Mouse (Mus musculus): Measurements from ENCODE around the gene Lmntd1. TPM values are rescaled to one million over a fixed set of nuclear protein-coding genes. Genes with fewer than 3 reads are reported as not detected.

The Lmntd1 gene
- polyA plus RNA-seq, 1 experiment from 2014 or later: not detected

DNA sequence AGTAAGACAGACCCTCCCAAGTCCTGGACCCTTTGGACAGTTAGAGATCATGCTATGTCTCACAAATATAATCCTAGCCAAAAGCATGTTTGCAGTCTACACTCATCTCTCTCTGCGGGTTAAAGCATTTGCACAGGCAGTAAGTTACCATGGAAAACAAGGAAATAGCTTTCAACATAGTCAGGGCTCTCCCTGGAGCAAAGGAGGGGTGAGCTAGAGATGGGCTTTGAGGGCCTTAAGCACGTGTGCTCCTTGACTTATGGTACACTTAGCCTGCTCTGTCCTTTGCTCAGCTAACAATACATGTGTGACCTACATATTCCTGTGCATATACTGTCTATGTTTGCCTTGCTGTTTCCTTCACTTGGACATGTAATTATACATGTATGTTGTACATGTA, 165.8 kb downstream of the Lmntd1 start:
- Histone ChIP-seq H3K9ac (ENCODE audit: low read depth, low read length) (no peak overlapping the region), H3K4me3 (ENCODE audit: low read depth, low read length) (no peak overlapping the region), H3K36me3 (ENCODE audit: control insufficient read depth, insufficient read depth, low read length) (no peaks in the 10 kb centered on the region), H3K4me1 (replicated peaks; ENCODE audit: control insufficient read depth, insufficient read depth, low read length) (no peaks in the 10 kb centered on the region), H3K4me2 (no peak overlapping the region), H3K27me3 (replicated peaks; ENCODE audit: control insufficient read depth, insufficient read depth, low read length) (no peaks in the 10 kb centered on the region), H3K27ac (ENCODE audit: low read depth, low read length) (no peak overlapping the region), H3K9me3 (ENCODE audit: control insufficient read depth, low read length) (no peaks in the 10 kb centered on the region)
- no peak for ATAC-seq (replicated peaks; ENCODE audit: low FRiP score)
- 49% methylated on average over 2 of the region's 2 CpGs for WGBS
- no peak for DNase-seq (ENCODE audit: low spot score)

DNA sequence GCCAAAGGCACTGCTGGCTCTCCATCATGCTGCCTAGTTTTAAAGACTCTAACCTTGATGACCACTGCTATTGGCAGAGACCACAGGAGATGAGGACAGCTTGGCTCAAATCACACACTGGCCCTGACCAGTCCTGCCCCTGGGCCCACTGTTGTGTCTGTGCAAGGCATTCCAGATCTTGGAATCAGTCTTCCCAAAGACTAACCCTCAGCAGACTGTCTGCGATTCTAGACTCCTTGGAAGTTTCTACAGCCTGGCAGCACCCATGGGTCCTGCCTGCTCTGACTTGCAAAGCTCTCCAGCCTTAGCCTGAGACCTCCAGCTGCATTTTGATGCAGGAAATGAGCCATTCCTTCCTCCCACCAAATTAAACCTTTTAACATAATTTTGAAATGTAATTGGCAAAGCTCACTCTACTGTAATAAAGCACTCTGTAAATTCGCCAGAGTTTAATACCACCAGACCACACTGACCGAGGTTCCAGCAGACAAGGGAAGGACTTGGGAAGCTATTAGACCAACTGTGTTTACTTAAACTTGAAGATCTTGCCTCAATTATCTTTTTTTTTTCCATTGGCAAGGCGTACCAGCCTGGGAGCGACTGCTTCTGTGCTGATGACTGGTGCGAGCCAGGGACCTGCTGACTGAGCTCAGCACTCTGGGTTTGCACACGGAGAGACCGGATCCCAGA, 168.2 kb downstream of the Lmntd1 start:
- Histone ChIP-seq H3K27me3 (replicated peaks; ENCODE audit: control insufficient read depth, insufficient read depth, low read length) (no peaks in the 10 kb centered on the region), H3K4me1 (replicated peaks; ENCODE audit: control insufficient read depth, insufficient read depth, low read length) (no peaks in the 10 kb centered on the region), H3K36me3 (ENCODE audit: control insufficient read depth, insufficient read depth, low read length) (no peaks in the 10 kb centered on the region), H3K27ac (ENCODE audit: low read depth, low read length) (no peak overlapping the region; the same call in 1 of the 2 replicates), H3K9ac (ENCODE audit: low read depth, low read length) (no peak overlapping the region), H3K4me2 (no peak overlapping the region), H3K9me3 (ENCODE audit: control insufficient read depth, low read length) (no peaks in the 10 kb centered on the region), H3K4me3 (ENCODE audit: low read depth, low read length) (no peak overlapping the region)
- no peak for DNase-seq (ENCODE audit: low spot score)
- 72% methylated on average over 8 of the region's 8 CpGs for WGBS
- no peak for ATAC-seq (replicated peaks; ENCODE audit: low FRiP score)

DNA sequence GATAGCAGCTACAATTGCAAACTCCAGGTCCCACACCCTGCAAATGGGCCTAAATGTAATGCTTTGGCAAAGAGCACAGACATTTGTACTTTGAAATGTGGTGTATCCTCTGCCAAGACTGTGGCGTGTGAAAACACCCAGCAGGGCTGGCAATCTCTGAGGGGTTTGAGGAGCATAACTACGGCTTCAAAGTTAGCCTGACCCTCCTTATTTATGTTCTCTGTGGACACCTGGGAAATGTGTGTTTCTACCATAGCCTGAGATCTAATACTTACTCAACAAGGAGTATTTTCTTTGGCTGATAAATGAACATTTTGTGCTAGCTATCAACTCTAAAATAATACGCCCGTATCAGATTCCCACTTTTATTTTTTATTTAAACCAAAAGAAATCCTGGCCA, 168.7 kb downstream of the Lmntd1 start:
- no peak overlapping the region for H3K4me2 ChIP-seq
- DNase-seq (ENCODE audit: low spot score): no peak
- no peaks in the 10 kb centered on the region for H3K27me3 ChIP-seq (replicated peaks; ENCODE audit: control insufficient read depth, insufficient read depth, low read length)
- H3K27ac ChIP-seq (ENCODE audit: low read depth, low read length): no peak overlapping the region
- H3K4me3 ChIP-seq (ENCODE audit: low read depth, low read length): no peak overlapping the region
- no peak for ATAC-seq (replicated peaks; ENCODE audit: low FRiP score)
- H3K9ac ChIP-seq (ENCODE audit: low read depth, low read length): no peak overlapping the region
- no peaks in the 10 kb centered on the region for H3K36me3 ChIP-seq (ENCODE audit: control insufficient read depth, insufficient read depth, low read length)
- 84% methylated on average over 4 of the region's 4 CpGs for WGBS
- no peaks in the 10 kb centered on the region for H3K4me1 ChIP-seq (replicated peaks; ENCODE audit: control insufficient read depth, insufficient read depth, low read length)
- no peaks in the 10 kb centered on the region for H3K9me3 ChIP-seq (ENCODE audit: control insufficient read depth, low read length)

DNA sequence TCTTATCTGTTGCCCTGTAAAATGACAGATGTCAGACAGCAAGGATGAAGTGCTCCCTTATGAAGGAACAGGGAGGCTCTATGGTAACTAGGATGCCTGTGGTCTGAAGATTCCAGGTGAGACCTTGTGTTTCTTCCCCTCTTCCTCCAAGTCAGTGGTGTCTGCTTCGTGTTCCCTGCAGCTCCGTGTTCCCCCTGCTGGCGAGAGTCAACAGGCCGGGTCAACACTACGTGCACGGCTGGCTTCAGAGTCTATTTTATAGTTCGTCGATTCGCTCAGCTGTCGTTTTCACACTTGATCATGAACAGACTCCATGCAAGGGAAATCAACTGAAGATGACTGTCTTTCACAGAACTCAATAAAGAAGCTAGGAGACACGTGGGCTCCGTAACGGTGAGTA, 171.3 kb downstream of the Lmntd1 start:
- no peak overlapping the region for H3K27ac ChIP-seq (ENCODE audit: low read depth, low read length)
- H3K36me3 ChIP-seq (ENCODE audit: control insufficient read depth, insufficient read depth, low read length): no peaks in the 10 kb centered on the region
- no peak overlapping the region for H3K4me2 ChIP-seq
- H3K4me1 ChIP-seq (replicated peaks; ENCODE audit: control insufficient read depth, insufficient read depth, low read length): no peaks in the 10 kb centered on the region
- H3K9me3 ChIP-seq (ENCODE audit: control insufficient read depth, low read length): no peaks in the 10 kb centered on the region
- DNase-seq (ENCODE audit: low spot score): no peak
- no peak overlapping the region for H3K4me3 ChIP-seq (ENCODE audit: low read depth, low read length)
- WGBS: 58% methylated on average over 13 of the region's 13 CpGs
- H3K9ac ChIP-seq (ENCODE audit: low read depth, low read length): no peak overlapping the region
- no peaks in the 10 kb centered on the region for H3K27me3 ChIP-seq (replicated peaks; ENCODE audit: control insufficient read depth, insufficient read depth, low read length)
- ATAC-seq (replicated peaks; ENCODE audit: low FRiP score): no peak

DNA sequence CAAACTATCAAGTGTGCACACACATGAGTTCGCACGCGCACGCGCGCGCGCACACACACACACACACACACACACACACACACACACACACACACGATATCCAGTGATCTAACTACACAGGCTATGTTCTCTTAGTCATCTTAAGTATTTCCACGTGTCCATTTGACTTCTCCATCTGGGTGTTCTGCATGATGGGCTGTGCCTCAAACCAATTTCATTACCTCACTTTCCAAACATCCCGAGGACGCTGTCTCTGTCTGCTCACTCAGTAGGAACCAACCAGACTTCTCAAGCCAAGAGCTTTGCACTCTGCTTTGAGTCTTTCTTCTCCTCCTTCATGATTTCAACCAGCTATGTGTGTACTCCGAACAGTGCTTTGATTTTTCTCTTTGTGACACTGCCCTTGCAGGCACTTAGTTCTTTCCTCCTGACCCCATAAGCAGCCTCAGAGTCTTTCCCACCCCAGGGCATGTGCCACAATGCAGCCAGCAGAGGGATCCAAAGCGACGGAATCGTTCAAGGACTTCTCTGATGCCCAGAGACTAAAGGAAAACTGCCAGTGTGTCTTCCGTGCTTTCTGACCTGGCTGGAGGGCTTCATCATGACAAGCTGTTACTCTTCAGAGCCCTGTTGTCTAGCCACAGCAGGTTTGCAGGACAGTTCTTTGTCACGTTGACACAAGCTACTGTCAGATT, 172.6 kb downstream of the Lmntd1 start:
- no peak for ATAC-seq (replicated peaks; ENCODE audit: low FRiP score)
- 72% methylated on average over 18 of the region's 18 CpGs for WGBS
- Histone ChIP-seq H3K9me3 (ENCODE audit: control insufficient read depth, low read length) (no peaks in the 10 kb centered on the region), H3K4me2 (no peak overlapping the region), H3K27me3 (replicated peaks; ENCODE audit: control insufficient read depth, insufficient read depth, low read length) (no peaks in the 10 kb centered on the region), H3K9ac (ENCODE audit: low read depth, low read length) (no peak overlapping the region), H3K36me3 (ENCODE audit: control insufficient read depth, insufficient read depth, low read length) (no peaks in the 10 kb centered on the region), H3K4me3 (ENCODE audit: low read depth, low read length) (no peak overlapping the region), H3K27ac (ENCODE audit: low read depth, low read length) (no peak overlapping the region), H3K4me1 (replicated peaks; ENCODE audit: control insufficient read depth, insufficient read depth, low read length) (no peaks in the 10 kb centered on the region)
- no peak for DNase-seq (ENCODE audit: low spot score)

DNA sequence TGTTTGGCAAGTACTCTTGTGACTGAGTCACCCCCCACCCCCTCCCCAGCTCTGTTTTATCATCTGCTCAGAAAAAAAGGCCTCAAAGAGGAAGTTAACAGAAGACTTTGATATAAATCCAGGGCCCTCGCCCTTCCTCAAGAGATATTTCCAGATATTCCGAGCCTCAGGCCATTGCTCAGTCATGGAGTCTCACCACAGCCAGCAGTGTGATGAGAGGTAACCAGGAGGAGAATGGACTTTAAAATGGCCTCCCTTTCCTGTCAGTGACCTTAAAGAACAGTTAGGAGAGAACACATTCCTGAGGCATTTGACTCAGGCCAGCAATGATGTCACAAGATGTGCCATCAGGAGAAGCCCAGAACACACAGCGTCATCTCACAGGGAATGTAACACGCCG, 175.3 kb downstream of the Lmntd1 start:
- H3K4me2 ChIP-seq: no peak overlapping the region
- no peak overlapping the region for H3K27ac ChIP-seq (ENCODE audit: low read depth, low read length)
- WGBS: 75% methylated on average over 5 of the region's 5 CpGs
- no peak for ATAC-seq (replicated peaks; ENCODE audit: low FRiP score)
- 0 out of 2 replicates have a peak, but pooled peaks cover 3% of the 10 kb centered on the region for H3K4me1 ChIP-seq (replicated peaks; ENCODE audit: control insufficient read depth, insufficient read depth, low read length)
- no peaks in the 10 kb centered on the region for H3K36me3 ChIP-seq (ENCODE audit: control insufficient read depth, insufficient read depth, low read length)
- no peak overlapping the region for H3K4me3 ChIP-seq (ENCODE audit: low read depth, low read length)
- H3K27me3 ChIP-seq (replicated peaks; ENCODE audit: control insufficient read depth, insufficient read depth, low read length): no peaks in the 10 kb centered on the region
- no peaks in the 10 kb centered on the region for H3K9me3 ChIP-seq (ENCODE audit: control insufficient read depth, low read length)
- DNase-seq (ENCODE audit: low spot score): no peak
- H3K9ac ChIP-seq (ENCODE audit: low read depth, low read length): no peak overlapping the region

DNA sequence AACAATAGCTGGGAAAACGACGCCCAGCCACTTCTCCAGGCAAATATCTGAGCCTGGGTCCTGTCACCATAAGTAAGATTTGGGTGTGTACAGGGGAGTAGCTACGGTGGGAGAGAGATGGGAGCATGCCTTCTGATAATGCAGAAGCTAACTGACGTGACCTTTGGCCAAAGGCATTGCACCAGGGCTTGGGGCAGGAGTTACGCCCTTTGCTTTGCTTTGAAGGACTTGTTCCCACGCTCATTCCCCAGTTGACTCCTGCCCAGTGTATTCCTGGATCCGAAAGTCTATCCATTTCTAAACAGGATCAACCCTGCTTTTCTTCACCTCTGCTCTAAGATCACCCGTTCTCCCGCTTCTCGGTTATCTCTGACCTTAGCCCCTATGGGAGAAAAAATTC, 178.4 kb downstream of the Lmntd1 start:
- no peak for DNase-seq (ENCODE audit: low spot score)
- H3K9ac ChIP-seq (ENCODE audit: low read depth, low read length): no peak overlapping the region
- 61% methylated on average over 10 of the region's 10 CpGs for WGBS
- no peaks in the 10 kb centered on the region for H3K27me3 ChIP-seq (replicated peaks; ENCODE audit: control insufficient read depth, insufficient read depth, low read length)
- ATAC-seq (replicated peaks; ENCODE audit: low FRiP score): no peak
- no peak overlapping the region for H3K27ac ChIP-seq (ENCODE audit: low read depth, low read length)
- H3K4me2 ChIP-seq: no peak overlapping the region
- no peak overlapping the region for H3K4me3 ChIP-seq (ENCODE audit: low read depth, low read length)
- 0 out of 2 replicates have a peak, but pooled peaks cover 3% of the 10 kb centered on the region for H3K4me1 ChIP-seq (replicated peaks; ENCODE audit: control insufficient read depth, insufficient read depth, low read length)
- no peaks in the 10 kb centered on the region for H3K9me3 ChIP-seq (ENCODE audit: control insufficient read depth, low read length)
- H3K36me3 ChIP-seq (ENCODE audit: control insufficient read depth, insufficient read depth, low read length): no peaks in the 10 kb centered on the region

DNA sequence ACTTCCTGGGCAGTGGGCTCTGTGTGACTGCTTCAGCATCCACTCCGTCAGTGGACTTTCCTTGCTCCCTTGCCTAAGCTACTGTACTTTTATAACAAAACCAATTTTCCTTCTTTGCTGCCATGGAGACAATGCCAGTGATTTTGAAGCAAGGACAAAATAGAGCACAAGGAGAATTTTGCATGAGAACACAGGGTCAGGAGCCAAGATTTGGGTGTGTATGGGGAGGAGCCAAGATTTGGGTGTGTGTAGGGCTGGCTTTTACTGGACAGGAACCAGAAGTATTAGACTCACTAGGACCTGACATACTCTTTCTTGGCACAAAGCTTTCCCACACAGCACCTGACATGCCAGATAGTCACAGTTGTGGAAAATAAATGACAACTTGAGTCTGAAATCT, 179.0 kb downstream of the Lmntd1 start:
- WGBS: 80% methylated on average over 1 of the region's 1 CpGs
- H3K36me3 ChIP-seq (ENCODE audit: control insufficient read depth, insufficient read depth, low read length): no peaks in the 10 kb centered on the region
- H3K27ac ChIP-seq (ENCODE audit: low read depth, low read length): no peak overlapping the region
- no peak for DNase-seq (ENCODE audit: low spot score)
- H3K9me3 ChIP-seq (ENCODE audit: control insufficient read depth, low read length): no peaks in the 10 kb centered on the region
- H3K4me3 ChIP-seq (ENCODE audit: low read depth, low read length): no peak overlapping the region
- H3K4me2 ChIP-seq: no peak overlapping the region
- no peaks in the 10 kb centered on the region for H3K27me3 ChIP-seq (replicated peaks; ENCODE audit: control insufficient read depth, insufficient read depth, low read length)
- no peak for ATAC-seq (replicated peaks; ENCODE audit: low FRiP score)
- 0 out of 2 replicates have a peak, but pooled peaks cover 3% of the 10 kb centered on the region for H3K4me1 ChIP-seq (replicated peaks; ENCODE audit: control insufficient read depth, insufficient read depth, low read length)
- no peak overlapping the region for H3K9ac ChIP-seq (ENCODE audit: low read depth, low read length)

DNA sequence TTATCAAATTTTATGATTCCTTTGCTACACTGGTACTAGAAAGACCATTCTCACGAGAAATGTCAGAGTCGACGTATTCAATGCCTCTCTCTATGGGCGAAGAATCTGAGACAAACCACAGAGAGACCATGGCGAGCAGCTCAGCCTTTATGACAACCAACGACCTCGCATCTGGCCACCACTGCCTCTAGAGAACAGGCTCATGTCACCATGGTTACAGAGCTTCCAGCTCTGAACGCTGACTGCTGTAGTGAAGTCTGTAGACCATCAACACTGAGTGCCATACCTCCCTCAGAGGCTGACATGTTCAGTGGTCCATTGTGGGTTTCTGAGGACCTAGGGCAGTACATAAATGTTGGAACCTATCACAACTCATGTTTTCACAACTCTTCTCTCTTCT, 180.2 kb downstream of the Lmntd1 start:
- WGBS: 73% methylated on average over 8 of the region's 8 CpGs
- Histone ChIP-seq H3K9me3 (ENCODE audit: control insufficient read depth, low read length) (no peaks in the 10 kb centered on the region), H3K4me1 (replicated peaks; ENCODE audit: control insufficient read depth, insufficient read depth, low read length) (0 out of 2 replicates have a peak, but pooled peaks cover 3% of the 10 kb centered on the region), H3K4me3 (ENCODE audit: low read depth, low read length) (no peak overlapping the region), H3K9ac (ENCODE audit: low read depth, low read length) (no peak overlapping the region), H3K36me3 (ENCODE audit: control insufficient read depth, insufficient read depth, low read length) (no peaks in the 10 kb centered on the region), H3K27ac (ENCODE audit: low read depth, low read length) (no peak overlapping the region), H3K4me2 (no peak overlapping the region), H3K27me3 (replicated peaks; ENCODE audit: control insufficient read depth, insufficient read depth, low read length) (no peaks in the 10 kb centered on the region)
- DNase-seq (ENCODE audit: low spot score) (no peak), ATAC-seq (replicated peaks; ENCODE audit: low FRiP score) (no peak)

All from liver, embryonic 11.5 days (tissue).